Mouse (Mus musculus) spleen, adult 18-20 months (tissue): ENCODE data around the gene Tlk1.

ENCODE experiments used
- DNase-seq, 2 experiments: peaks; one replicate each; pipeline ENCODE4 v3.0.0; 2022; ENCODE audit warnings: mixed read lengths in 2 of 2

Tlk1 gene

DNA sequence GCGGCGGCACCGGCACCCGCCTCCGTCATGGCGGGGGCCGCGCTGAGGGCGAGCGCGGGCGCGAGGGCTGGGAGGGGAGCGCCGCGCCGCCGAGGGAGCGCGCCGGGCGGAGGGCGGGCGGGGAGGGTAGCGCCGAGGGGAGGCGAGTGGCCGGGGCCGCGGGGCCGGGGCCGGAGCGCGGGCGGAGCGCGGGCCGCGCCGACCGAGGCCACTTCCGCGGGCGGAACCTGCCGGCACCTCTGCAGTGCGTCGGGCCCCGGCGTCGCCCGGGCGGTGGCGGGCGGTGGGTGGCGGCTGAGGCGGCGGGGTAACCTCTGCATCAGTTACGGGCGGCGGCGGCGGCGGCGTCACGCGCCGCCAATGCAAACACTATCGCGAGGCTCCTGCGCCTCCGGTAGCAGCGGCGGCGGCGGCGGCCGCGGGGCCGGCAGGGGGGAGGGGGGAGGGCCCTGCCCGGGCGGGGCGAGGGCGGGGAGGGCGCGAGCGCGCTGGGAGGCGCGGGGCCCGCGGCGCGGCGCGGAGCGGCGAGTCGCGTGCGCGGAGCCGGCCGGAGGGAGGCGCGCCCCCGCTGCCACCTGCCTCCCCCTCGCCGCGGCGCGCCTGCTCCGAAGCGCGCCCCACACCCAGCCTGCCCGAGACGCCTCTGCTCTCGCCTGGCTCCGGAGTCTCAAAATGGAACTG is at the start of gene Tlk1:
TSS of gene Tlk1 (minus strand) at position 358 of the 681 bp plus-strand sequence.
- DNase-seq = peak; percentile 70 to 75

DNA sequence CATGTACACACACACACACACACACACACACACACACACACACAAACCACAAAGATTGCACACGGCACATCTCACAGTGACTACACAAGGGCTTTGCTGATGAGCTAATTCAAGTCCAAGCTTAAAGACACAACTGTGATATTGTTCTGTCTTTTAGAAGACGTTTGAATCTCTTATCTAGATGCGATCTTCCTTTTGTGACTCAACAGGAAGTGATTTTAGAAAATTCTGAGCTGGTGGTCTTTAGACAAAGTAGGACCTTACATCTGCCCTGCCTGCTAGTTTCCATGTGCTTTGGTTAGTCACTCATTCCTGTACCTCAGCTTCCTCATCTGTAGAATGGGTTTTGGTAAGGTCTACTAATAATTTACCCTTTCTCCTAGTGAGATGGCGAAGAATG is 49.6 kb upstream of the Tlk1 start:
- DNase-seq = no peak

DNA sequence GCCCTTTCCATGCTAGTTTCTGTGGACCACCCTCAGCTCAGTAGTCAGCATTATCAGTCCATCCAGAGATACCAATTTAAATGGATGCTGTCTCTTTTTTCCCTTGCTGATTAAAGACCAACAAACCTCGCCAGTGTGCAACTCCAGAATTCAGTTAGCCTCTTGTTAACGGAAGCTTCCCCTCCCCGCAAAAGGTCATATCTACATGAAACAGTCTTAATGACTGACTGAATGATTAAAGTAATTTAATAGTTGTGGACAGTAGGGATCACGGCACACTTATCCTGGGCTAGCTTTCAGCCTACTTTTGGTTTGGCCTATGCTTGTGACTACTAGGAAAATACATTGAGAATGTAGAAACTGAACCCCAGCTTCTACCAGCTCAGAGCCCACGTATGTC is 47.6 kb upstream of the Tlk1 start:
- DNase-seq = no peak

DNA sequence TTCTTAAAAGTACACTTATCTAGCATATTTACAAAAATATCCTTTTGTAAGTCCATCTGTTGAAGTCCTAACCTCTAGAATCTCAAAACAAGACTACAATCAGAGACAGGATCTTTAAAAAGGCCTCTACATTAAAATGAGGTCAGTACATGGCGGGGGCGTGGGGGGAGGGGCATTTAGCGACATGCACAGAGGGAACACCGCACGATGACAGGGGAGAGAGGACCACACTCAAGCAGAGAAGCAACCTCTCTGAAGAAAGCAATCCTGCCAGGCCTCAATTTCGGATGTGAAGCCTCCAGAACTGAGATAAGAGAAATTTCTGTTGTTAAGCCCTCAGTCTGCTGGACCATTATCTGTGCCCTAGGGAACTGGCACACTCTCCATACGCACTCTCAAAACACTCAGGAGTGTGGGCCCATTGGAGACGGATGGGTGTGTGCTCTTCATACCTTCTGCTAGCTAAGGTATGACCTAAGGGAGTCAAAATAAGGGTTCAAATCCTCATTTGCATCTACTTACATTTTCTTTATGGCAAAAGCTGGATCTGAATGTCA is 46.0 kb upstream of the Tlk1 start:
- DNase-seq = no peak

DNA sequence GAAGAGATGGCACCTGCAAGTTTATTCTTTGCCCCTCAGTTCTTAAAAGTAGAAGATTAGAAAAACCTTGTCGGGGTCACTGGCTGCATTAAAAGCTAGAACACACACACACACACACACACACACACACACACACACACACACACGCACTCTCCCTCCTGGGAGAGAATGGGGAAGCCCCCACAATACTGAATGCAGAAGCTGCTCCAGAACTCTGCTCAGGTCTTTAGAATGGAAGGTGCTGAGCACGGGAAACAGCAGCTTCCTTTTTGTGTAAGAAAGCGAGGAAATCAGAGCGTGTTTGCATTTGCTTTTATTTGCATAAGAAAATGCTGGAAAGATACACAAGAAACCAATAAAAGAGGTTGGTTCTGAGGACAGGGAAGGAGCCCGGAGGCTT is 45.3 kb upstream of the Tlk1 start:
- DNase-seq = peak; percentile 18 to 27

DNA sequence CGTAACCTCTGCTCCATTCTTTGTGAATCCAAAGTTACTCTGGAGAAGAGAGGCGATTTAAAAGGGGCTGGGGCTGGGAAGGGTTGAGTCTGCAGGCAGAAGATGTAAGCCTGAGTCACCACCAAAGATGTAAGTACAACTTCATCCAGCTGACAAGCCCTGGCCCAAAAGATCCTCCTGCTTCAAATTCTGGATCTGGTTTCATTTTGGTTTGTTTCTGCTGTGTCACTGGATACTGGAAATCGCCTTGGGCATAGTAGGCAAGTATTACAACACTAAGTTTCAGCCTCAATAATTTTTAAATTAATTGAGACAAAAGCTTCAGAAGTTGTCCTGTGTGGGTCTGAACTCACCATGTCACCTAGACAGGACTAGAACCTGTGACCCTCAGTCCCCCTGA is 43.6 kb upstream of the Tlk1 start:
- no peak for DNase-seq

DNA sequence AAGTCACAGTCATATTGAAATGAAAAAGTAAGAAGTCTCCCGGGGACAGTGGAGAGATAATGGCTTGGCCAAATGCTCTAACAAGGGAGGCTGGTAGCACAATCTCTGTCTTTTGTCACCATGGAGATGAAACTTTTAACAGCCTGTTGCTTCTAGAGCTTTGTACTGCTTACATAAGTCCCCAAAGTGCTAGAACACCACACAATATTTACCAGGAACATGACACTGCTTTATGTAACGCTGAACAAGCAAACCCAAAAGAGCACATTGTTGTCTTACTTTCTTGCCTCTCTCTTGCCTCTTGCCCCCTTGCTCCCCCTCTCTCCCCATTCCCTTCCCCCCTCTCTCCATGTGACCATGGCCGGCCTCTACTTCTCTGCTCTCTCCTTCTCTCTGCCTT is 41.7 kb upstream of the Tlk1 start:
- no peak for DNase-seq

DNA sequence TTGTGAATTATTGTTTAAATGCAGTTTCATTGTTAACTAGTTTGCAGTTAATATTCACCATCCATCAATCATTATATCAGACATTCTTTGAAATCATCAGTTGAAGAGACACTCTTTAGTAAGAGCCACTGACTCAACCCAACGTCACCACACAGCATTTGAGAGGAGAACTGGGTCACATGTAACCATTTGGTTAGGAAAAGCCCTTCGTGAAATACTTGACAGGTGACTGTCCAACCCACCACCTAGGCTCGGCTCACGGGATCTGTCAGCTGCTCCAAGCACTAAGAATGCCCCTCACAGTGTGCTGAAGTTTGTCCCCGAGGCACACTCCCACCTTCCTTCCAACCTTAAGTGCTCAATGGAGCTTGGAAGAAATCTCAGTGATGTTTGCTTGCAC is 37.4 kb upstream of the Tlk1 start:
- no peak for DNase-seq

DNA sequence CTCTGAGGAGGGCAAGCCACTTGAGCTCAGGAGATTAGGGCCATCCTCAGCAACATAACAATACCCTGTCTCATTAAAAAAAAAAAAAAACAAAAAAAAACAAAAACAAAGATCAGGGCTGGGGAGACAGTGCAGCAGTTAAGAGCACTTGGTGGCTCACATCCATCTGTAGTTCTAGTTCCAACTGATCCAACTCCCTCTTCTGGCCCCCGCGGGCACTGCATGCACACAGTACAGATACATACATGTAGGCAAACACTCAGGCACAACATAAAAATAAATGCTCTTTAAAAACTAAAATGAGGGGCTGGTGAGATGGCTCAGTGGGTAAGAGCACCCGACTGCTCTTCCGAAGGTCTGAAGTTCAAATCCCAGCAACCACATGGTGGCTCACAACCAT is 34.2 kb upstream of the Tlk1 start:
- no peak for DNase-seq

DNA sequence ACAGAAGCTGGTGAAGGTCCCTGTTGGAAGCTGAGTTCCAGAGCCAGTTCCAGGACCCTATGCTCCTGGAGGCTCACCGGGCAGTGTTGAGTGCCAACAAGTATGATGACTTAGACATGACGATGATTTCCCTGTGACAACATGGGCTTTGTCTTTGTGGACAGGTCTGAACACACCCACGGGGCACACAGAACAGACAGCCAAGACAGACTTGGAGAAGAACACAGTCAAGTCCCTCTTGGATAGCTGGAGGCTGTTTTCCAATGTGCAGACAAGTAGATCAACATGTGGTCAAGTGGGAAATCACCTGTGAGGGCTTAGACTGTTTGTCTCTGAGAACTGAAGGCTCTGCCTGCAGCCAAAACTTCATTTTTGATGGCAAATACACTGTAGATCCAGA is 31.4 kb upstream of the Tlk1 start:
- no peak for DNase-seq

DNA sequence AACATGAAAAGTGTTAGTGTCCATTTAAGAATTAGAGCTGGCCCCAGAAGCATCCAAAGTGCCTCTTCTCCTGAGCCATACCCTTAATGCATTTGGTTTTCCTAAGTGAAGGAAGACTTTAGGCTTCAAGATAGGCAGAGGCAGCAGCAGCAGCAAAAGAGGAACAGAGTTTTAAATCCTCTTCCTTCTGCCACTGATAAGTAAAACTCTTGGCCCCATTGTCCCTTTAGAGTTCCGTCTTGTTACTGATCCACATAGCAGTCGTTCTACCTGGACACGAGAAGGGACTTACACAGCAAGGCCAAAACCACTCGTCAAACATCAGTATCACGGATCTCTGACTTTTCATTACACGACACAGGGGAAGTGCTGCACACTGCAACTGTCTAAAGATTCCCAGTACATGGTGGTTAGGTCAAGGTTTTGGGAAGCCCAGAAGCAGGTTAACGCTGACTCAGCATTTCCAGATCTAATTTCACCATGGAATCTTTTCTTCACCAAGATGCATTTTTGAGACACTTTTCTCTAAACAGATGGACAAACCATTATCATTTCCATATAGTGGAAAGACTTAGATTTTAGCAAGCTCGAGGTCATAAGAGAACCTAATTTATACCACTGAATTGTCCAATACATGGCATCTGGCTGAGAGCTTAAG is 28.8 kb upstream of the Tlk1 start:
- DNase-seq = no peak

DNA sequence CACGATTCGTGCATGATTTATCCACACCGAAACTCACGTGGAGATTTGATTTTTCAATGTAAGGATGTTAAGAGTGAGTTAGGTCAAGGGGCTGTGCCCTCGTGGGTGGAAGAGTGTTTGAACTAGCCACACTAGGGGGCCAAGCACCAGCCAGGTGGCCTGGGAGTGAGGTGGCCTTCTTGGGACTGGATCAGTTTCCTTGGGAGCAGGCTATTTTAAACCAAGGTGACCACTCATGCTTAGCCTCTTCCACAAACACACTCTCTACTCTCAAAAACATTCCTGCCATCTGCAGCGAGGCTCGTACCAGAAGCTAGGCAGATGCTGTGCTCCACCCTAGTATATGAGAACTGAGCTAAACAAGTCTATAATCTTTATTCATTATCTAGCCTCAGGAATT is 27.8 kb upstream of the Tlk1 start:
- DNase-seq = no peak

DNA sequence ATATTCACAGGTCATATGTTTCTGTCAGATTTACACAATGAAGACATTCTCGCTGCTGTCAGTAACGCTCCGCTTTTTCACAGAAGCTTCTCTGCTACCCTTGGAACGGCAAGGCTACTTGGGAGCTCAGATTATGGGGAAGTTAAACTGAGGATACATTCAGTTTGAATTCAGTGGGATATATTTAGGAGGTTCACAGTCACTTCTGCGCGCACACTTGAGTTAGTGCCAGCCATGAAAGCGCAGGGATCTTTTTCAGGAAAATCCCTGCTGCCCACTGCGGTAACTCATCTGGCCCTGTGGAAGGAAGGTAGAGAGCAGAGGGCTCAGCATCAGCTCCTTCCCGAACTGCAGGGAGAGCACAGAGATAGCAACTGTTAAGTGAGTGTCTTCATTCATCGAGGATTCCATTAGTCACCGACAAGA is 27.3 kb upstream of the Tlk1 start:
- DNase-seq = no peak

DNA sequence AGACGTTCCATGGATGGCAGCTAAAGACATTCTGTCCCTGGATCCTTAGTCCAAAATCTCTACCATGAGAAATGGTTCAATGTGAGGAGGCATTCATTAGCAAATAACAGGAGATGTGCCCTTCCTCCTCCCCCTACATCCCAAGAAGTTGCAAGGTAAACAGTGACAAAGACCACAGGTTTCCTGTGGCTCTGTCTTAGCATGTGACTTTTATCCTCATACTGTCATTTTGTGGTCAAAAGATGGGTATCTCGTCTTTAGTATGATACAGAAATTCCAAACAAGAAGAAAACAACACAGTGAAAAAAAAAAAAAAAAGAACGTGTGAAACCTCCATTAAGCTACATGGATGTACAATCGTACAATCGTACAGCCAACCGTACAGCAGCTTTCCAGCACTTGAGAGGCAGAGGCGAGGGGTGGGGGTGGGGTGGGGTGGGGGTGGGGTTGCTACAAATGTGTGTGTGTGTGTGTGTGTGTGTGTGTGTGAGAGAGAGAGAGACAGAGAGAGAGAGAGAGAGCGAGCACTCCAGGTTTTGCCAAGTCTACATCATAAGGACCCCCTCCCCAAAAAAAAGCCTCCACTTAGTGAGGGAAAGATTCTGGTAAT is 26.8 kb upstream of the Tlk1 start:
- DNase-seq = no peak

DNA sequence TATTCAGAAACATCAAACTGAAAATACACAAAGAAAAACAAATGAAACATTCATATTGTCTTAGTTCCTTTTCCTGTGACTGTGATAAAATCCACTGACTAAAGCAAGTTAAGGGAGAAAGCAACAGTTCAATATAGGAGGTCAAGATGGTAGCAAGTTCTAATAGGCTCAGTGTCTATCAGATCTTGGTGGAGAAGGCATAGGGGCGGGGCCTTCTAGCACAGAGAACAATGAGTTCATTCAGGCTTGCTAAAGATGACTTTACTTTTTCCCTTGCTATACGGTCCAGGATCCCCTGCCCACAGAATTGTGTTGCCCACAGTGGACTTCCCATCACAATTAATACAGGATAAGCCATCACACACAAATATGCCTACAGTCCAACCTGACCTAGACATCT is 20.3 kb upstream of the Tlk1 start:
- DNase-seq = no peak

DNA sequence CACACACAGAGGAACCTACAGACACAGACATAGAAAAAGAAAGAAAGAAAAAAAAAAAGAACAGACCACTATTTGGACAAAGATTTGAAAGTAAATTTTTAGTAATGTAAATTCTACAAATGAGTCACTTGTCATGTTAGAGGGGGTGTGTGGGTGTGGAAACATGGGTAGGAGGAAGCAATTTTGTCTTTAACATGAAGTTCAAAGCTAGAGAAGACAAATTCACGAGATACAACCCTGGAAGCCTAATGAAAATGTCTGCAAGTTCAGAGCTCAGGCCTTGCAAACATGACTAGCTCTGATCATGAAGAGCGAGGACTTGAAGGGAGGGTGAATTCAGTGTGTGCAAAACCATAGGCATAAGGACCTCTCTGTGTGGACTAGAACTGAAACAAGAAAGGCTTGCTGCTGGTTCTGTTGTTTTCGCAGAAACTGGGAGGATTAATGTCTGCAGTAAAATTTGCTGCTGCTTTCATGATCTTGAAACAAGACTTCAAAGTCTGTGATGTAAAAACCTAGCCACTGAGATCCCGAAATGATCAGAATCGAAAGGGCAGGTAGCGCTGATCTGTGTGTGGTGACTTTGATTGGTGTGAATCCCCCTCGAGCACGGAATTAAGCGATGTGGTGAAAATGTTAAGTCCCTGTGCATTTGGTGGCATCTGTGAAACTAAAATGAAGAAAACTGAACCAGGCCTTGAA is 19.3 kb upstream of the Tlk1 start:
- no peak for DNase-seq

DNA sequence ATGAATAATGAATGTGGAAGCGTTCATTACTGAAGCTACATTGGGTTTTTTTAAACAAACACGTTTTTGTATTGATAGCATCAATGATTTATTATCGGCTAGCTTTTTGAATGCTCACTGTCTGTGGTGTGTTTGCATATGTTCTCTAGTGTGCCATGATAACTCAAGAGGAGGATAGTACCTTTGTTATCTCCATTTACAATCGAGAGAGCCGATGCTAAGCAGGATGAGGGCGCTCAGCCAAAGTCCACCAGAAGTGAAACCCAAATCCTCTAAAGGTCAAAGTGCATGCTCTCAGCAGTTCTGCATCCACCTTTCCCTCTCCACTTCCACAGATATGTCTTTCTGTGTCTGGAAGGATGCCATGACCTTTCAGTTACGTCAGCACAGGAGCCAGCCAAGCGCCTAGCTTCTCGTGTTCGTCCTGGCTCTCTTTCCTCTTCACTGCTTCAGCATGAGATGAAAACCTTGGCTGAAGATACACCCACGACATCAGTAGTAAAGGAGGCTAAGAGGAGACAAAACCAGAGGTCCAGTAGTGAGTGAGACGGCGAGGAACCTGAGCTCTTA is 16.6 kb upstream of the Tlk1 start:
- DNase-seq = no peak

DNA sequence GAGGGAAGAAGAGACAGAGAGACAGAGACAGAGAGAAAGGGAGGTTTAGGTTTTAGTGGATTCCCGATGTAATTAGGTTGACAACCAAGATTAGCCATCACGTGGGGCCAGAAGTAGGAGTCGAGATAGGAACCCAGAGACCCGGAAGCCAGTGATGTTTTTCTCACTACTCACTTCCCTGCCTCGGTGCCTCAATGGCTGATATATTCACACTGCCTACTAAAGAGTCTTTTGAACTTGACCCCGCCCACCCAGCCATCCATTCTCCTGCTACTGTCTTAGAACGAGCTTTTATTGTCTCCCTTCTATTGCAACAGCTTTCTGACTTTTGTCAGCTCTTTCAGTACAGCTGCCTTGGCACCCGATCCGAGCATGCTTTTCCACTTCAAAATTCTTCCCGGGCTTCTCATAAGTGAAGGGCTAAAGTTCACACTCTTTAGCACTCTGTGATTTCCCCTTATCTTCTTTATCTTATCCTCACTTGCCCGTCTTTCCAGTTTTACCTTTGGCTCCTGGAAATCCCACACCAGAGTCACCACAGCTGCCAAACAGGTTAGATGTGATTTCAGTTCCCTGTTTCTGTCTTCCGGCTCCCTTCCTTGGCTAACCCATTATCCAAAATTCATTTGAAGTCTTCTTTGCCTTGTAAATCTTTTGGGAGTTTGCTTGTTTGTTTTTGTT is 13.1 kb upstream of the Tlk1 start:
- no peak for DNase-seq

DNA sequence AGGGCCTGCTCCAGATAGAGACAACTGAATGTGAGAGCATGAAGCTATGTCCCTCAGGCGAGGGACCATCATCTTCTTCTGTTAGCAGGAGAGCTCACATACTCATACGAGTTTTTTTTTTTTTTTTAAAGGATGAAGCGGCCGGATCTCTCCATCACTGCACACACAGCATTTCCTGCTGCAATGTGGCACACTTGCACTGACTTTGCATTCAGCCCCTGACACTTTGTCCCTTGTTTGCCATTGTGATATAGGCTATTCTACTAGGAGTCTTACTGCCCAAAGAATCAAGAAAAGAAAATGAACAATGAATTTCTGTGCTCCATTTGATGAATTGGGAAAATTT is 10.8 kb upstream of the Tlk1 start:
- DNase-seq = no peak

DNA sequence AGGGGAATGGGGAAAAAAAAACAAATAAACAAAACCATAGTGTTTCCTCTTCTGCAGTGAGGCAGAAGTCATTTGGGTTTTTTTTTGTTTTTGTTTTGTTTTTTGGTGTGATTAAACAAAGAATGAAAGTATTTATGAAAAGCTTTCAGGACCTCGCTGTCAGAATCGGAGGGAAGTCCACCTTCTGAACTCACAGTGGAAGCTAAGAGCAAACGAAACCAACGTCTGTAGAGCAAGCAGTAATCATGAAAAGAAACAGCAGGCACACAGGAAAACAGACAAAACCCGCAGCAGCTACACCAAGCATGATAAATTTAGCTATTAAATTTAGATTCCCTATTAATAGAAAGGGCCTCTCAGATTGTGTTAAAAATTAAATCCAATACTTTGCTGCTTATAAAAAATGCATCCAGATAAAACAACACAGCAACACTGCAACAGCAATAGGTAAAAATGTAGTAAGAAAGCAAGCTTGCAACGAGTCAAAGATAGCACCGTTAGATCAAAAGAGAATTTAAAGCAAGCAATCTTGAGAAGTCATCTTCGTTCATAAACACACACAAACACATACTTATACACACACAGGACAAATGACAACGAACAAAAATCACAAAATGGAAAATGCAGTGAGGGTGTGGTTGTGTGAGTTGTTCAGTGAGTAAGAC is 10.2 kb upstream of the Tlk1 start:
- no peak for DNase-seq

DNA sequence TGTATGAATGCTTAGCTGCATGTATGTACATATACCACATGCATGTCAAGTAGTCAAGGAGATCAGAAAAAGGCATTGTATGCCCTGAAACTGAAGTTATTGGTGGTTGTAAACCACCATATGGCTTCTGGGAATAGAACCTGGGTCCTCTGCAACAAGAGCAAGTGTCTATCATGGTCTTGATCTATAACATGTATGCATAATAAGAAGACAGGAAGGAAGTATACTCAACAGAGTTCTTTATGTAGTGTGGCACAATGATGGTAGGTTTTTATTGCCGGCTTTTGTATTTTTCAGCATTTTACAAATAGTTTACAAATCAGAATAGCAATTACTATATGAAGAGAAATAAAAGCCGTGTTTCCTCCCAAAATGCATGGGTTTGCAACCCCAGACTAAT is 9.7 kb upstream of the Tlk1 start:
- no peak for DNase-seq

DNA sequence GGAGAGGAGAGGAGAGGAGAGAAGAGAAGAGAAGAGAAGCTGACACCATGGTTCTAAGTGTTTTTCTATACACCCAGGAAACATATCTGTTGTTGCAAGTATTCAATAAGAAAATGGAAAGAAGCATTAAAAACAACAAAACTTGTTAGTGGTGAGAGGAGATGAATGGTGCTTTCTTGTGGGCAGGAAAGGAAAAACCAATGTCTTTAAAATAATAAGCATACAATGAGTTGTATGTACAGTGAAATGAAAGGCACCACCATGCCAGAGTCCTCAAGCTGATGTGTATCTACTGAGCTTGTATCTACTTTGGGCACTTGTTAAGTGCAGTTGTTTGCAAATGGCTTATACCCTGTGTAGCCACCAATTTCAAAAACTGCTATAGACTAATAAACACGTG is 7.7 kb upstream of the Tlk1 start:
- no peak for DNase-seq
